Mouse (Mus musculus): ENCODE data around the gene Cd2ap.
"Not testable (repeated sequence)": the region's sequence is repeated elsewhere in the genome, so short reads cannot be mapped to it uniquely, and the experiment has no call there.

Cd2ap gene

DNA sequence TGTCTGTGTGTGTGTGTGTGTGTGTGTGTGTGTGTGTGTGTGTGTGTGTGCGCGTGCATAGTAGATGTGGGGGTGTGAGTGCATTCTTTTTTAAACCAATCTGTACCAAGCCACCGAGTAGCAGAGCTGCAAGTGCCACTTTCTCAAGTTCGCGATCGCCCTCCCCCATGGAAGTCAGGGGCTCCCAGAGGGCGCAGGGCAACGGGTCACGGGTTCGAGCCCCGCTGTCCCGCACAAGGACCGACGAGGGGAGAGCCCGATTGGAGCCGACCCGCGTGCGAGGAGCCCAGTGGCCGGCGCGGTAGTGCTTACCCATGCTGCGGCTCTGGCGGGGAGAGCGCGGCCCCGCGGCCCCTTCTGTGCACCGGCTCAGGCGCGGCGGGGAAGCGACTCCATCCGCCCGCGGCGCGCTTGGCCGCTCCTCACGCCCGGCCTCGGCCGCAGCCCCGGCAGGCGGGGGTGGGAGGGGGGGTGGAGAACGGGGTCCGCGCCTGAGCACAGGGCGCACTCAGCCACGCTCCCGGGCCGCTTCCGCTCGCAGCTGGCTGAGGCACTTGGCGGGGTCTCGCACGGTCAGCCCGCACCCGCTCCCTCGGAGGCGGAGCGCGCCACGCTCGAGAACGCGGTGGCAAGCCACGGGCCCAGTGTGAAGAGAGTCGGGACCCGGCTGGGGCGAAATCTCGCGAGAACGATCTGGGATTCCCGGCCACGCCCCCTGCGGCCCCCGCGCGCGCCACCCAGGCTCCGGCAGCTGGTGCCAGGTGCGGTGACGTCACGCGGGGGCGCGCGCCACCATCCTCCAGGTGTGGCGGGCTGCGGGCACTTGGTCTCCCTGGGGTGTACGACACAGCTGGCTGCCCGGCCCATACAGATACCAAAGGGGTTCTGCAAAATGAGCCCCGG, at the start of gene Cd2ap:
TSS of gene Cd2ap (minus strand) at position 665 of the 903 bp plus-strand sequence.
- DNase-seq (ENCODE audit: extremely low read depth, low read depth): peak; percentile 41

DNA sequence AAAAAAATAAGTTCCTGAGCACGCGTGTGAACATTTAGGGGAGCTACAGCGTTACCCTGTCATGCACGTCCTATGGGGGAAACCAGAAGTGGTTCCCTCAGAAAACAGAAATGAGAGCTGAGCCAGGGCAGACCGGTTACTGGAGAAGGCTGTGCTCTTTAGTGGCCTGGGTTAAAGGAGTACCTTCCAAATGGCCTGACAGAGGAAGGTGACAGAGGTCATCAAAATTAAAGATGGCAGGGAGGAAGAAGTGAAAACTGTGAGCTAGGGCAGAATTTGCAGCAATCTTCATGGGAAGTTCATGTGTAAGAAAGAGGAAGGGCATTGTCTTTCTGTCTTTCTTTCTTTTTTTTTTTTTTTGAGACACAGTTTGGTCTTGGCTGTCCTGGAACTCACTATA, 48.3 kb upstream of the Cd2ap start:
- no peak for DNase-seq (ENCODE audit: extremely low read depth, low read depth)

DNA sequence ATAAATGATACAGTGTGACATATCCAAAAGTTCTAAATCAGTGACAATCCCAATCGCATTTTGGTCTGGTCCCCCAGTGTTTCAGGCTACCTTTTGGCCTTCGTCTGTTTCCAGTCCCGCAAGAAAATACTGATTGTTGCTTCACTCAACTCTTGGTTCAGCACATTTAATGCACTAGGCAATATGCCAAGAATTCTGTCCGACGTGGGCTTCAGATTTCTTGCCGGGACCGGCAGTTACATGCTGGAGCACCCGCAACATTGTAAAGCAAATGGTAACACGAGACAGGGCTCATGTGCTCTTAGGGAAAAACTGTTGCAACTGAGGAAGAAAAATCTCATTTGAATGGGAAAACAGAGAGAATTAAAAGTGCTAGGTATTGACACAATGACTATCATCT, 42.3 kb upstream of the Cd2ap start:
- no peak for DNase-seq (ENCODE audit: extremely low read depth, low read depth)

DNA sequence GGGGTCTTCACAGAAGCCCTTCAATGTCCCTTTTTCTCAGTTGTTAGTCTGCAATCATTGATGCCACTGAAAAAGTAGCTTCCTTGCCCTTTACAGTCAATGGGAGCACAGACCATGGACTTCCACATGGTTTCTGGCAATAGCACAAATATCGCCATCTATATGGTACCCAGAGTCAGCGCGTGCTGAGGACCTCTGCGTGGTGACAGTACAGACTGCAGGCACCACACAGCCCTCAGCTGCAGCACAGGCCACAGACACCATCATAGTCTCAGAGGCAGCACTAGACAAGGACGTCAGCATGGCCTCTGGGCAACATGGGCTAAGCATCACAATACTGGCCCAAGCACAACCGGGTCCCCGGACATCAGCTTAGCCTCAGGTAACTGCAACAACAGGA, 38.3 kb upstream of the Cd2ap start:
- no peak for DNase-seq (ENCODE audit: extremely low read depth, low read depth)

DNA sequence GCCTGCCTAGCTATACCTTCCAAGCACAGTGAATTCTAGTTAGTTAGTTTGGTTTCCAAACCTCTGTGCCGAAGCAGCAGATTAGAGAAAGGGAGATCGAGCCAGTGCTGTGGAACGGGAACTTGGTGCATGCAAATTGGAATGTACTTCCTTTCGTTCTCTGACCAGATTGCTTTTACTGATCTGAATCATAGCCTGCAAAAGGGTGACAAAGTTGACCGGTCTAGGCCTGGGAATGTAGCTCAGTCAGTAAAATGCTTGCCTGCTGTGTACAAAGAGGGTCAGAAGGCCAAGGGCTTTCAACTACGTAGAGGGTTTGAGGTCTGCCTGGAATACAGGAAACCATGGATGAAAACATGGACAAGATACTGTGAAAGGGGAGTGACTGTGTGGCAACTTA, 35.7 kb upstream of the Cd2ap start:
- DNase-seq (ENCODE audit: extremely low read depth, low read depth): no peak

DNA sequence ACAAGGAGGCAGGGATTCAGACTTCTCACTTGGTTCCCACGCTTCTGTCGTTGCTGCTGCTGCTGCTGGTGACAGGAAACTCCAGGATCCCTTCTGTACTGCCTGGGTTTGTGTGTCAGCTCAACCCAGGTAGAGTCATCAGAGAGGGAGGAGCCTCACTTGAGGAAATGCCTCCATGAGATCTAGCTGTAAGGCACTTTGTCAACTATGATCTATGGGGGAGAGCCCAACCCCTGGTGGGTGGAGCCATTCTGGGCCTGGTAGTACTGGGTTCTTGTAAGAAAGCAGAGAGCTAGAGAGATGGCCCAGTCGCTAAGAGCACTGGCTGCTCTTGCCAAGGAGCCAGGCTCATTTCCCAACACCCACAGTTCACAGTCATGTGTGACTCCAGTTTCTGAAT, 34.0 kb upstream of the Cd2ap start:
- DNase-seq (ENCODE audit: extremely low read depth, low read depth): no peak

DNA sequence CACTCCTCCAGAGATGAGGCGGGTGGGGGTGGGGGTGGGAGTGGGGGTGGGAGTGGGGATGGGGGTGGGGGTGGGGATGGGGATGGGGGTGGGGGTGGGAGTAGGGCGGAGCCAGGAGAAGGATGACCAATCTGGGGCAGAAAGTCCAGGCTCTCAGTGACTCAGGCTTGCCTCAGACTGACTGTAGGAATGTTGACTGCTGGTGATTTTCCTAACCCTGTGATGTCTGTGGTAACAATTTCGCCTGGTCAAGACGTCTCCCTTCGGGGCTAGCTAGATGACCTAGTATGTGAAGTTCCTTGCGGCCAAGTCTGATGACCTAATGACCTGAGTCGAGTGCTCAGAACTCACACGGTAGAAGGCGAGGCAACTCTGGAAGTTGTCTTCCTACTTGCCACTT, 32.9 kb upstream of the Cd2ap start:
- DNase-seq (ENCODE audit: extremely low read depth, low read depth): no peak

DNA sequence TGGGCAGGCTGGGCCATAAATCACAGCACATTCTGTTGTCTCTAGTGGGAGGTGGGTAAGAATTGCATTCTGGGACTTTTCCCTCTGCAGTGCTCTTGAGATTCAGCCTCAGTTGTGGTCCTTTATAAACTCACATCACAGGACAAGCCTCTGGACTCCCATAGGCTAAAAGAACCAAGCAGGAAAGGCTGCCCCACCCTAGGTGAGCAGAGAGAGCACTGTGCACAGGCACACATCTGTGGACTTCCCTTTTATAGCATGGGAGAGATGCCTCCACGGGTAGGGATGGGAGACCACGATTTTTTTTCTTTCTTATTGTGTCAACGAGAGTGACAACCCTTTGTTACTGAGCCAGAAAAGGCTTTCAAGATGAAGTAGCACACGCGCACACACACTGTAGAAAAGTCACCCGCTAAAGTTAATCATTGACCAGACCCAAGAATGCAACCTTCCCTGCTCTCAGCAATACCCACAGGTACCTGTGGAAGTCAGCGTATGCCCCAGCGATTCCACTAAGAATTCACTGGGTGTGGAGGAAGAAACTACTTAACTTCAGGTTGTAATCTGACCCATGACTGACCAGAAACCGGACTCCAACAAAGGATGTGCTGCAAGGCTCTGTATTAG, 32.4 kb upstream of the Cd2ap start:
- DNase-seq (ENCODE audit: extremely low read depth, low read depth): no peak

DNA sequence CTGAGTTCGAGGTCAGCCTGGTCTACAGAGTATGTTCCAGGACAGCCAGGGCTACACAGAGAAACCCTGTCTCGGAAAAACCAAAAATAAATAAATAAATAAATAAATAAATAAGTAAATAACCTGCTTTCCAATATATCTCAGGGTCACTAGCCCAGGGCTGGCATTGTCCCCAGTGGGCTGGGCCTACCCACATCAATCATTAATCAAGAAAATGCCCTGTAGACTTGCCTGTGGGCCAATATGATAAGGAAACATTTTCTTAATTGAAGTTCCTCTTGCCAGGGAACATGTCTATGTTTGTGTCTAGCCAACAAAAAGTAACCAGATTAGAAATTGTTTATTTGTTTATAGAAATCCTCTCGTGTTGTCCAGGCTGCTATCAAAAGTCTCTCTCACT, 31.7 kb upstream of the Cd2ap start:
- DNase-seq (ENCODE audit: extremely low read depth, low read depth): no peak

DNA sequence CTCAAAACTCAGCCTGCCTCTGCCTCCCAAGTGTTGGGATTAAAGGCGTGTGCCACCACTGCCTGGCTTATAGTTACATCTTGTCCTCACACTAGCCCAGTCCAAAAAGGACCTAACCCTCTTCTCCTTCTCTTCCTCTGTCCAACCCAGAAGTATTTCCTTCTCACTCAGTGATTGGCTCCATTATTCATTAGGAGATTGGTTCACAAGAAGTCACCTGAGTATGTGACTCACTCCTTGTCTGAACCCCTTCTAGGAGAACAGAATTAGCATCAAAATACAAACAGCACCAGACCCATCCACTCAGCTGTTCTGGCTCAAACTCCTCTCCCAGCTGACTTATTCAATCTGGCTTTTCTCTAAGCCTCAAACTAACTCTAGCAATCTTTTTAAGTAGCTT, 30.0 kb upstream of the Cd2ap start:
- DNase-seq (ENCODE audit: extremely low read depth, low read depth): not testable (repeated sequence)

DNA sequence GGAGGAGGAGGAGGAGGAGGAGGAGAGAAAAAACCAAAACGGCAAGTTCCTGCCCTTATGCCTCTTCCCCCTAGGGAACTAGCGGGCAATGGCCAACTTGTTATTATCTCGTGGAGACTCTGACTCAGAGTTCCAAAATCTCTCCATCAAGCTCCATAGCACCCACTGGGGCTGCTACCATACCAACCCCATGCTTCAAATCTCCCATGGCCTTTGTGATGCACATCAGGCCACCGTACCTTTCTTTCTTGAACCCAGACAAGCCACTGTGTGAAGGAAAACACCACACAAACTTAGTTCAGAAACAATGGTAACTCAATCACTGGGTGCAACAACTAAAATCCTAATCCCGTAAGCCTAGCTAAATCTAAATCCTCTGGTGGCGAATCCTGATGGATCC, 29.5 kb upstream of the Cd2ap start:
- no peak for DNase-seq (ENCODE audit: extremely low read depth, low read depth)

DNA sequence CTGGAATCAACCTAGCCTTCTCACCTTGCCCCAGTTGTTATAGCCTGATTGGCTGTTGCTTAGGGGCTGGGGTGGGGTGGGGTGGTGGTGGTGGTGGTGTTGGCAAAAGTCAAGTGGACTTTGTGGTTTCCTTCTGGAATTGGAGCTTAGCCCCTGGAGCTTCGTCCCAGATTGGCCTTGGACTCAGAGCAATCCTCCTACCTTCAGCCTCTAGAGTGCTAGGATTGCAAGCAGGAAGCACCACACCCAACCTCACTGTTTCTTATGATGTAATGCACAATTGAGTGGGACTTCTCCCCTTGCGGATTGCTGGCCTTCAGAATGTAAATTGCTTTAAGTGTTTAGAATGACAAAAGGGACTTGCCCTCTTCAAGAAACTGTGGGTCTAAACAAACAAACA, 24.3 kb upstream of the Cd2ap start:
- DNase-seq (ENCODE audit: extremely low read depth, low read depth): no peak

DNA sequence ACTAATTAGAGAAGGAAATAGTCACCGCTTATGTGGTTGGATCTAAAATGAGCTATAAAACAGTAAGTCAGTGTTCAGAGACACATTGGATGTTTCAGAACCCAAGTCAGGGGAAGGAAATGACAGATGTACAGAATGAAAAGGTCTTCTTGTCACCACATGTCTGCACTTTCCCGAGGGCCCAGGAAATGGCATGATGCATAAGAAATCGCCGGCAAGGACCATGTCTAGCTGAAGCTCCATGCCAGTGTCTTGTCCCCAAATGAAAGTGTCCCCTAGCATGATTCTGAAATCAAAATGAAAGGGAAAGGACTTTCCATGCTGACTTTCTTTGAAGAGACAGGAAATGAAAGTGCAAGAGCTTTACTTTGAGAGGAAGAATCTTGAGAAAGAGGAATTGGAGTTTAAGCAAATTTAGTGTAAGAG, 10.8 kb upstream of the Cd2ap start:
- DNase-seq (ENCODE audit: extremely low read depth, low read depth): no peak

DNA sequence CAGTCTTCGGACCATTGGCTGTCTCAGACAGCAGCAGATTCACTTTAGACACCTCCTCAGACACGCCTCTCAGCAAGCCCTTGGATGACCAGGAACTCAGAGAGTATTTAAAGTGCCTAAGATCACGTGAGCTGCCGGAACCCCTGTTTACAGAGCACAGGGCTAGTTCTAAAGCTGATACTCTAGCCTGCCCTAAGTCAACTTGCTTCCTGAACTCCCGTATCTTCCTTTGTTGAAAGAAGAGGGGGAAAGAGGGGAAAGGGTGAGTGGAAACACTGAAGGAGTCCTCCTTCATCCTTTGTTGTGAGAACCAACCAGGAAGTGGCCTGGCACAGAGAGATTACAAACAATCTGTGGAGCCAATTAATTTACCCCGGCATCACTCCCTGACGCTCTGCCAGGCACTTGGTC, 8.6 kb upstream of the Cd2ap start:
- no peak for DNase-seq (ENCODE audit: extremely low read depth, low read depth)

DNA sequence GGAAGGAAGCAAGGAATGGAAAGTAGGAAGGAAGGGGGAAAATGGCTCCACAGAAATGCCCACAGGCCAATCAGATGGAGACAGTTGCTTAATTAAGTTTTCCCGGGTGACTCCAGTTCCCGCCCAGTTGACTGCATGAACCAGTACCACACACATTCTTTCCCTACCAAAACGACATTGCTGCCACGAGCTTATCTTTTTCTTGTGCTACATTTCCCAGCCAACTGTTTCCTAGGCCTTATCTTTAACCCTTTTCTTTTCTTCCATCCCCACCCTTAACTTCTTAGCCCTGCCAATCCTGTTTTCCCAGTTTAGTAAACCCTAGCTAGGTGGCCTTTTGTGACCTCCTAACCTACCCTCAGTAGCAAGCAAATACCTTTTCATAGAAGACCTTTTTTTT, 7.9 kb upstream of the Cd2ap start:
- no peak for DNase-seq (ENCODE audit: extremely low read depth, low read depth)

DNA sequence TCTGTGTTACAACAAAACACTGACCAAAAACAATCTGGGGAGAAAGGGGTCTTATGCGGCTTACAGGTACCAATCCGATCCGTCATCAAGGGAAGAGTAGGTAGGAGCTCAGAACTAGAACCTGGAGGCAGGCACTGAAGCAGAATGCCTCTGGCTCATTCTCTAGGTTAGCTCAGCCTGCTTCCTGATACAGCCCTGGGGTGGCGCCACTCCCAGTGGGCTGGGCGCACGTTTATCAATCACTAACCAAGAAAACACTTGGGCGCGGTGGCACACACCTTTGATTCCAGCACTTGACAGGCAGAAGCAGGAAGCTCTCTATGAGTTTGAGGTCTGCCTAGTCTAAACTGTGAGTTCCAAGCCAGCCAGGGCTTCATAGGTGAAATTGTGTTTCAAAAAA, 7.3 kb upstream of the Cd2ap start:
- DNase-seq (ENCODE audit: extremely low read depth, low read depth): peak; percentile 39

DNA sequence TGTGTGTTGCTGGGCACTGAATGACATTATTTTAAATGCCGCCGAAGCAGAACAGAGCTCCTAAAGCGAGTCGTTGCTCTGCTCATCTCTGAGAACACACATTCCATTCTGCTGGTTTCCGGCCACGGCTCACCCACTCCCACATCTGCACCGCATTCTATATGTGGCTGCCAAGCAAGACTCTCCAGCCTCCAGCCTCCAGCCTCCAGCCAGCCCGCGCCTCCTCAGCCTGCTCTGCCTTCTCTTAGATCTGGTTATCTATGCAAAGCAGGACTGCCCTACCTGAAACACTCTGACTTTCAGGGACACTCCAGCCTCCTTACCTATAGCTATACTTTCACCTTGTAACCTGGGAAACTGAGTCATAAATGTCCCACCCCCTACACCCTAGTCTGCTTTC, 6.8 kb upstream of the Cd2ap start:
- no peak for DNase-seq (ENCODE audit: extremely low read depth, low read depth)

DNA sequence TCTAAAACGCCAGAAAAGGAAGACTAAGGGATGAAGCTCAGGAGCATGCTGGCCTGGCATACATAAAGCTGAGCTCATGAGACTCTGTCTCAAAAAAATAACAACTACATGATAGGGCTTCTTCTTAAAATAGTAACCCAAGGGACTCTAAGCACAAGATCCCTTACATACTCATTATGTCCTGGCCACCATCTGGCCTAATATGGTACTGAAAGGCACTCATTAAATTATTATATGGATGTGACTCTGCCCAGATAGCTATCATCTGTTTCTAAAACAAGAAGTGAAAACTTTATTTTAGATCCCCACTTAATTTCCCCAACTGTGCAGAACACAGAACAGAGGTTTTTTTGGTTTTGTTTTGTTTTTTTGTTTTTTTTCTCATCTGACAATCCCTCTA, 6.4 kb upstream of the Cd2ap start:
- DNase-seq (ENCODE audit: extremely low read depth, low read depth): peak; percentile 45

DNA sequence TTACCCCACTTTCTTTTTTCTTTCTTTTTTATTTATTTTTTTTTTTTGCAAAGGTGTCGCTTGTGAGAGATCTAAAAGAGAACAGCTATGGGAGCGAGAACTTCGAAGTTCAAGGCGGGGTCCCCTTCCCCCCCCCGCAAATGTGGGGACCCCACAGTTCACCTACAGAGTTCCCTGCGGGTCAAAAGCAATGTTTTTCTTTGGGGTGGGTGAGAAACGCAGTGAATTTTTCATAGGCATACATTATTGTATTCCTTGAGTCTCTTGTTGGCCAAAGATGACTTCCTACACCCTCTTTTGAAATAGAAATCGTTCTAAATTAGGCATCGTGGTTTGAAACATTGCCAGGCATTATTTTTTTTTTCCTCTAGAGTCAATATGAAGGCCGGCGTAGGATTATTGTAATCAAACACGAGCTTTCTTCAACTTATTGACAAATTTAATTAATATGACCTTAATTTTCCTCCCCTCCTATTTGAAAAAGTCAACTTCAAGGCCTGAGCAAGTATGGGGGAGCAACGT, 500 bp upstream of the Cd2ap start:
- DNase-seq (ENCODE audit: extremely low read depth, low read depth): no peak

DNA sequence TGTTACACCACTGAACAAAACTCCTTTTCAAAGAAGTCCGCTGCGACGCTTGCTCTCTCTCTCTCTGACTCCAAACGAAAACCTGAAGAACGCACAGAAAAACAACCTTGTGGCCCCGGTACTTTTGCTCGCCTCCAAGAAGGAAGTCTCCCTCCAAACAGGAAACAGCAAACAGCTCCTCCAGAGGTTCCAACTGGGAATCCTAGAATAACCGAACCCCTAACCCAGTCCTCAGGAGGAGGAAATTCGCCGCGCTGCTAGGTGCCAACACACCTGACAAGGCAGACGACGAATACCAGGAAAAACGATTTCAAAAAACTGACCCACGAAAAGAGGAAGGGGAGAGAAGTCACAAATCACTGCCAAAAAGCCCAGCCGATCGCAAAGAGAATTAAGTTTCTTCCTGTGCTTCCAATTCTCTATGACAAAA, 879 bp downstream of the Cd2ap start:
- DNase-seq (ENCODE audit: extremely low read depth, low read depth): no peak

DNA sequence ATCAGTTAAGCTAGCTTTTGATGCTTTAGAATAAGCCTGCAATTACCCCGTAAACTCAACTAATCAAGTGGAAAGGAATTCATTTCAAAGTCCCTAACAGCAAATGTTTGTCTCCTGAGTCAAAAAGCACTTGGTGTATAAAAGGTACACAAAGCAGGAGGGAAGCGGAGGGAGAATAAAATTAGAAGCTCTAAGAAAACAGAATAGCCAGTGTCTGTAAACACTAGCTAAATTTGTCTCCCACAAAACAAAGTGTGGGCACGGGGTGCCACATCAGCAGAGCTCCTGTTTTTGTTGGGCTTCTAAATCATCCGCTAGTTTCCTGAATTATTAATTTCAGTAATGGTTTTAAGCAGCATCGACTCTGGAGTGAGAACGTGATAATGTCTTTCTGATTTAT, 1.4 kb downstream of the Cd2ap start:
- no peak for DNase-seq (ENCODE audit: extremely low read depth, low read depth)

DNA sequence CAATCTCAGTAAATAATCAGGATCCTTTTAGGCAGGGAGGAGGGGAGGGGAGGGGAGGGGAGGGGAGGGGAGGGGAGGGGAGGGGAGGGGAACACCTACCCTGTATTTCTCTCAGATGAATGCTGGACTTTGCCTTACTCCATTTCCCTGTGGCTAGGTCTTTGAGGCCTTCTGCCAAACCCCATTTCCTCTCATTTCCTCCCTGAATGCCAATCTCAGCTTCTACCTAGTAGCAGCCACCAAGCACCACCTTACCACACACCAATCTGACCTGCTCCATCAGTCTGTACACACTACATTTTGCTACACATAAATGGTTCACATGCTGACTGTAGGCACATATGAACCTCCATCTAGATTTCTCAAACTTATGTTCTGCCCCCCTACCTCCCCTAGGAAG, 6.0 kb downstream of the Cd2ap start:
- no peak for DNase-seq (ENCODE audit: extremely low read depth, low read depth)

DNA sequence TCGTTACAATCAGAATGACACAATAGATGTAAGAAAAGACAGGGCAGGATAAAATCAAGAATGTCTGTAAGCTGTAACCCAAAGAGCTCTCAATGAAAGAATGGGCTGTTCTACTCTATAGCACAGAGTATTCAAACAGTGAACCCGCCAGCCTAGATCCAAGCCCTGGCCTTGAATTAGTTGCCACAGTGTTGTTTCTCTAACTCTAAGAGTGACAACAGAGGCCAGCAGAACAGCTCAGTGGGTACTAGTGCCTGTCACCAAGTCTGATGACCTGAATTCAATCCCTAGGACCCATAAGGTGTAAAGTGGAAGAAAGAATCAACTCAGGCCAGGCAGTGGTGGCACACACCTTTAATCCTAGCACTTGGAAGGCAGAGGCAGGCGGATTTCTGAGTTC, 13.3 kb downstream of the Cd2ap start:
- DNase-seq (ENCODE audit: extremely low read depth, low read depth): no peak
